In the genomic region with DNA sequence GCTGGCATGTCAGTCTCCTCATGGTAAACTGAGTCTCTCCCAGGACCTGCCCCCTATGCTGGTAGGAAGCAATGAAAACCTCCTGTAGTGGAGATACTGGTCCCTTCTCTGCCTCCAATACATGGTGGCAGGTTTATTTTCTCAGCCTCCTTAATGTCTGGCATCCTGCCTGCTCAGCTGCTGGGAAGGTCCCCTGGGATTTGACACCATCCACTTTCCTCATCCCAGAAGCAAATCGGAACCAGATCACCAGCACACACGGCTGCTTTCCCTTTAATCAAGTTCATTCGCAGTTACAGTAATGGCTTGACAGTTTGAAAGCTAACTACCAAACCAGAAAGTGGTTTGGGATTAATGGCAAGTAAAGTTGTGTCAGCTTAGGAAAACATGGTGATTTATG, we compare ENCODE assay signal across 15 mouse cellular contexts.
A peak's percentile ranks its signal among the peaks of the same experiment; 100 is the strongest.
DNase-seq lines count a peak whose midpoint lies in the region; ATAC-seq and TF ChIP-seq lines count a peak whose summit lies in the region.
"Had no signal": no experiment of that assay in that cellular context is flagged by ENCODE, and none has a peak within 500 bp of the region (broad histone marks: within the 10 kb centered on the region; RNA-seq: fewer than 3 reads in every experiment).

No protein-coding gene starts in this region.

- no peaks in the 10 kb centered on the region for H3K9me3 ChIP-seq in midbrain, embryonic 14.5 days (ENCODE audit: control insufficient read depth, low read length)
- H3K9me3 ChIP-seq in midbrain, embryonic 13.5 days, result no peaks in the 10 kb centered on the region
- no peaks in the 10 kb centered on the region for H3K9me3 ChIP-seq in embryonic facial prominence, embryonic 11.5 days (replicated peaks; ENCODE audit: control insufficient read depth, low read length)
- H3K9me3 ChIP-seq in hindbrain, postnatal 0 days (ENCODE audit: low read length), result no peaks in the 10 kb centered on the region
- H3K9me3 ChIP-seq: embryonic facial prominence, embryonic 13.5 days; liver, embryonic 13.5 days had no signal

- no peak overlapping the region for H3K4me2 ChIP-seq in midbrain, embryonic 14.5 days (ENCODE audit: low read length)
- H3K4me2 ChIP-seq in midbrain, embryonic 13.5 days (replicated peaks), result no peak overlapping the region
- H3K4me2 ChIP-seq in embryonic facial prominence, embryonic 11.5 days (ENCODE audit: low read depth, low read length), result no peak overlapping the region
- no peak overlapping the region for H3K4me2 ChIP-seq in hindbrain, postnatal 0 days (ENCODE audit: low read depth, low read length)
- H3K4me2 ChIP-seq: embryonic facial prominence, embryonic 13.5 days; liver, embryonic 13.5 days had no signal

- H3K4me1 ChIP-seq in midbrain, embryonic 14.5 days (ENCODE audit: control insufficient read depth, insufficient read depth, low read length), result peaks cover 6% of the 10 kb centered on the region; the same call in 1 of the 2 replicates
- H3K4me1 ChIP-seq in midbrain, embryonic 13.5 days (replicated peaks), result peaks cover 10% of the 10 kb centered on the region
- no peaks in the 10 kb centered on the region for H3K4me1 ChIP-seq in embryonic facial prominence, embryonic 11.5 days (ENCODE audit: control insufficient read depth, insufficient read depth, low read length)
- H3K4me1 ChIP-seq in hindbrain, postnatal 0 days (ENCODE audit: insufficient read depth, low read length), result no peaks in the 10 kb centered on the region
- H3K4me1 ChIP-seq: liver, embryonic 13.5 days; megakaryocyte, embryonic 14.5 days had no signal

- no peak overlapping the region for H3K9ac ChIP-seq in midbrain, embryonic 14.5 days (replicated peaks; ENCODE audit: low read length)
- no peak overlapping the region for H3K9ac ChIP-seq in midbrain, embryonic 13.5 days (replicated peaks)
- H3K9ac ChIP-seq in embryonic facial prominence, embryonic 11.5 days (replicated peaks; ENCODE audit: low read length), result no peak overlapping the region
- no peak overlapping the region for H3K9ac ChIP-seq in hindbrain, postnatal 0 days (replicated peaks; ENCODE audit: low read length)
- H3K9ac ChIP-seq: embryonic facial prominence, embryonic 13.5 days; liver, embryonic 13.5 days had no signal

- DNase-seq in heart, adult 11 months, result peak; percentile 51
- no peak for DNase-seq in heart, adult 18-20 months
- peak; percentile 67 for DNase-seq in midbrain, embryonic 14.5 days
- peak; percentile 44 for DNase-seq in embryonic facial prominence, embryonic 11.5 days (ENCODE audit: low spot score)
- DNase-seq in hindbrain, postnatal 0 days (ENCODE audit: low spot score), result peak; percentile 43
- DNase-seq in urinary bladder, postnatal 25 days (ENCODE audit: low spot score), result no peak
- DNase-seq: adrenal gland, postnatal 36 days; cerebellum, postnatal 25 days; kidney, postnatal 25 days; liver, embryonic 13.5 days; thymus, adult 18-20 months had no signal

- no peak overlapping the region; the same call in 1 of the 2 replicates for H3K27ac ChIP-seq in midbrain, embryonic 14.5 days (replicated peaks; ENCODE audit: low read depth, low read length)
- no peak overlapping the region for H3K27ac ChIP-seq in midbrain, embryonic 13.5 days
- no peak overlapping the region for H3K27ac ChIP-seq in embryonic facial prominence, embryonic 11.5 days (replicated peaks; ENCODE audit: low read depth, low read length)
- H3K27ac ChIP-seq in hindbrain, postnatal 0 days, result no peak overlapping the region
- H3K27ac ChIP-seq: embryonic facial prominence, embryonic 13.5 days; liver, embryonic 13.5 days had no signal

- H3K27me3 ChIP-seq in midbrain, embryonic 14.5 days (ENCODE audit: control insufficient read depth, insufficient read depth, low read length), result no peaks in the 10 kb centered on the region
- H3K27me3 ChIP-seq in midbrain, embryonic 13.5 days, result no peaks in the 10 kb centered on the region
- no peaks in the 10 kb centered on the region for H3K27me3 ChIP-seq in embryonic facial prominence, embryonic 11.5 days (ENCODE audit: control insufficient read depth, insufficient read depth, low read length)
- no peaks in the 10 kb centered on the region for H3K27me3 ChIP-seq in hindbrain, postnatal 0 days (ENCODE audit: insufficient read depth, low read length)
- H3K27me3 ChIP-seq: liver, embryonic 13.5 days; megakaryocyte, embryonic 14.5 days had no signal

- TF ChIP-seq CTCF in hindbrain, postnatal 0 days (IDR thresholded peaks at IDR 0.05; ENCODE audit: low read depth), result no peak

- no peak for ATAC-seq in midbrain, embryonic 14.5 days (ENCODE audit: low FRiP score, low TSS enrichment)
- ATAC-seq in midbrain, embryonic 13.5 days, result no peak
- no peak for ATAC-seq in embryonic facial prominence, embryonic 11.5 days (replicated peaks; ENCODE audit: insufficient number of reproducible peaks, low FRiP score, low TSS enrichment, low read depth)
- ATAC-seq in hindbrain, postnatal 0 days, result no peak
- ATAC-seq: intestine, embryonic 16.5 days had no signal

- WGBS in midbrain, embryonic 14.5 days, result 45% methylated on average over 3 of the region's 3 CpGs
- WGBS in midbrain, embryonic 13.5 days, result 55% methylated on average over 3 of the region's 3 CpGs
- WGBS in embryonic facial prominence, embryonic 11.5 days, result 32% methylated on average over 3 of the region's 3 CpGs
- 41% methylated on average over 3 of the region's 3 CpGs for WGBS in hindbrain, postnatal 0 days

- H3K36me3 ChIP-seq in midbrain, embryonic 14.5 days (ENCODE audit: control insufficient read depth, insufficient read depth, low read length), result no peaks in the 10 kb centered on the region
- H3K36me3 ChIP-seq in midbrain, embryonic 13.5 days, result no peaks in the 10 kb centered on the region
- H3K36me3 ChIP-seq in embryonic facial prominence, embryonic 11.5 days (replicated peaks; ENCODE audit: control insufficient read depth, insufficient read depth, low read depth, low read length), result no peaks in the 10 kb centered on the region
- H3K36me3 ChIP-seq in hindbrain, postnatal 0 days (ENCODE audit: insufficient read depth, low read length), result no peaks in the 10 kb centered on the region
- H3K36me3 ChIP-seq: embryonic facial prominence, embryonic 13.5 days; liver, embryonic 13.5 days had no signal

- no peak overlapping the region for H3K4me3 ChIP-seq in midbrain, embryonic 14.5 days (replicated peaks; ENCODE audit: low read depth, low read length)
- H3K4me3 ChIP-seq in midbrain, embryonic 13.5 days (replicated peaks), result no peak overlapping the region
- no peak overlapping the region for H3K4me3 ChIP-seq in embryonic facial prominence, embryonic 11.5 days (ENCODE audit: low read depth, low read length)
- H3K4me3 ChIP-seq in hindbrain, postnatal 0 days (ENCODE audit: low read length), result no peak overlapping the region
- H3K4me3 ChIP-seq: embryonic facial prominence, embryonic 13.5 days; liver, embryonic 13.5 days had no signal

Comparison
In these comparisons a context has a peak if more than half of its experiments do, and no peak if none do; other contexts are left out.
1. DNase-seq: peak in heart, adult 11 months (single experiment), midbrain, embryonic 14.5 days (single experiment), embryonic facial prominence, embryonic 11.5 days (single experiment) and hindbrain, postnatal 0 days (single experiment); none in heart, adult 18-20 months (0 of 2) and urinary bladder, postnatal 25 days (single experiment).